Mouse (Mus musculus): ENCODE results near the gene Atoh8. TPM values are rescaled to one million over a fixed set of nuclear protein-coding genes. Genes with fewer than 3 reads are reported as not detected.
A peak's percentile ranks its signal among the peaks of the same experiment; 100 is the strongest.

Gene Atoh8
- polyA plus RNA-seq, 1 experiment from 2014 or later = 15.7 TPM

- Histone ChIP-seq H3K9me3 (no peaks in the 10 kb centered on the region), H3K4me3 (no peak overlapping the region), H3K27ac (no peak overlapping the region), H3K4me1 (peaks cover 11% of the 10 kb centered on the region), H3K27me3 (ENCODE audit: insufficient read depth, poor library complexity, severe bottlenecking) (no peaks in the 10 kb centered on the region), H3K36me3 (no peaks in the 10 kb centered on the region)
- no peak for DNase-seq (ENCODE audit: low spot score)
- WGBS = 50% methylated on average over 3 of the region's 3 CpGs
Observed at GRCm38 (mm10) chr6:72175419-72175818, 60.0 kb downstream of the Atoh8 start.

GRCm38 (mm10) chr6:72173350-72173749, 62.0 kb downstream of the Atoh8 start:
- H3K27me3 ChIP-seq (ENCODE audit: insufficient read depth, poor library complexity, severe bottlenecking) = no peaks in the 10 kb centered on the region
- H3K4me3 ChIP-seq = no peak overlapping the region
- no peak for DNase-seq (ENCODE audit: low spot score)
- H3K9me3 ChIP-seq = no peaks in the 10 kb centered on the region
- H3K27ac ChIP-seq = no peak overlapping the region
- no peaks in the 10 kb centered on the region for H3K4me1 ChIP-seq
- WGBS = 48% methylated on average over 1 of the region's 1 CpGs
- no peaks in the 10 kb centered on the region for H3K36me3 ChIP-seq

- Histone ChIP-seq H3K9me3 (no peaks in the 10 kb centered on the region), H3K27ac (no peak overlapping the region), H3K4me1 (no peaks in the 10 kb centered on the region), H3K36me3 (no peaks in the 10 kb centered on the region), H3K27me3 (ENCODE audit: insufficient read depth, poor library complexity, severe bottlenecking) (no peaks in the 10 kb centered on the region), H3K4me3 (no peak overlapping the region)
- 81% methylated on average over 3 of the region's 3 CpGs for WGBS
- DNase-seq (ENCODE audit: low spot score) = no peak
Observed at GRCm38 (mm10) chr6:72171391-72171790, 64.0 kb downstream of the Atoh8 start.

GRCm38 (mm10) chr6:72165907-72166306, 69.5 kb downstream of the Atoh8 start:
- Histone ChIP-seq H3K9me3 (no peaks in the 10 kb centered on the region), H3K27ac (no peak overlapping the region), H3K4me3 (no peak overlapping the region), H3K36me3 (no peaks in the 10 kb centered on the region), H3K27me3 (ENCODE audit: insufficient read depth, poor library complexity, severe bottlenecking) (no peaks in the 10 kb centered on the region), H3K4me1 (peaks cover 18% of the 10 kb centered on the region)
- no peak for DNase-seq (ENCODE audit: low spot score)
- WGBS = 55% methylated on average over 2 of the region's 2 CpGs

- DNase-seq (ENCODE audit: low spot score) = peak; percentile 92
- Histone ChIP-seq H3K9me3 (no peaks in the 10 kb centered on the region), H3K27me3 (ENCODE audit: insufficient read depth, poor library complexity, severe bottlenecking) (no peaks in the 10 kb centered on the region), H3K27ac (peak overlapping the region; percentile 31; the same call in 1 of the 2 replicates), H3K36me3 (no peaks in the 10 kb centered on the region), H3K4me1 (peaks cover 18% of the 10 kb centered on the region), H3K4me3 (peak overlapping the region; percentile 13)
- 15% methylated on average over 20 of the region's 20 CpGs for WGBS
Observed at GRCm38 (mm10) chr6:72164321-72165275, 70.8 kb downstream of the Atoh8 start.

GRCm38 (mm10) chr6:72162155-72162890, 73.1 kb downstream of the Atoh8 start:
- Histone ChIP-seq H3K4me1 (peaks cover 18% of the 10 kb centered on the region), H3K36me3 (0 out of 2 replicates have a peak, but pooled peaks cover 3% of the 10 kb centered on the region), H3K9me3 (no peaks in the 10 kb centered on the region), H3K4me3 (peak overlapping the region; percentile 24; the same call in 1 of the 2 replicates), H3K27ac (peak overlapping the region; percentile 74; the same call in 1 of the 2 replicates), H3K27me3 (ENCODE audit: insufficient read depth, poor library complexity, severe bottlenecking) (no peaks in the 10 kb centered on the region)
- DNase-seq (ENCODE audit: low spot score) = no peak
- 22% methylated on average over 19 of the region's 19 CpGs for WGBS

- peaks cover 18% of the 10 kb centered on the region for H3K4me1 ChIP-seq
- H3K27me3 ChIP-seq (ENCODE audit: insufficient read depth, poor library complexity, severe bottlenecking) = no peaks in the 10 kb centered on the region
- DNase-seq (ENCODE audit: low spot score) = no peak
- no peaks in the 10 kb centered on the region for H3K9me3 ChIP-seq
- WGBS = 77% methylated on average over 5 of the region's 5 CpGs
- H3K36me3 ChIP-seq = 0 out of 2 replicates have a peak, but pooled peaks cover 3% of the 10 kb centered on the region
- H3K27ac ChIP-seq = no peak overlapping the region
- no peak overlapping the region for H3K4me3 ChIP-seq
Observed at GRCm38 (mm10) chr6:72161751-72162150, 73.6 kb downstream of the Atoh8 start.

GRCm38 (mm10) chr6:72160991-72161390, 74.4 kb downstream of the Atoh8 start:
- Histone ChIP-seq H3K9me3 (no peaks in the 10 kb centered on the region), H3K27ac (no peak overlapping the region), H3K36me3 (peaks cover 3% of the 10 kb centered on the region; the same call in 1 of the 2 replicates), H3K4me1 (peaks cover 18% of the 10 kb centered on the region), H3K4me3 (no peak overlapping the region), H3K27me3 (ENCODE audit: insufficient read depth, poor library complexity, severe bottlenecking) (no peaks in the 10 kb centered on the region)
- DNase-seq (ENCODE audit: low spot score) = no peak
- WGBS = 81% methylated on average over 3 of the region's 3 CpGs

GRCm38 (mm10) chr6:72159861-72160395, 75.4 kb downstream of the Atoh8 start:
- DNase-seq (ENCODE audit: low spot score) = no peak
- no peak overlapping the region for H3K4me3 ChIP-seq
- no peaks in the 10 kb centered on the region for H3K9me3 ChIP-seq
- no peaks in the 10 kb centered on the region for H3K27me3 ChIP-seq (ENCODE audit: insufficient read depth, poor library complexity, severe bottlenecking)
- 69% methylated on average over 10 of the region's 10 CpGs for WGBS
- H3K4me1 ChIP-seq = peaks cover 18% of the 10 kb centered on the region
- H3K27ac ChIP-seq = no peak overlapping the region
- H3K36me3 ChIP-seq = peaks cover 14% of the 10 kb centered on the region

GRCm38 (mm10) chr6:72158966-72159764, 76.2 kb downstream of the Atoh8 start:
- Histone ChIP-seq H3K4me3 (no peak overlapping the region), H3K36me3 (peaks cover 19% of the 10 kb centered on the region), H3K27me3 (ENCODE audit: insufficient read depth, poor library complexity, severe bottlenecking) (no peaks in the 10 kb centered on the region), H3K9me3 (no peaks in the 10 kb centered on the region), H3K4me1 (peaks cover 11% of the 10 kb centered on the region), H3K27ac (no peak overlapping the region)
- no peak for DNase-seq (ENCODE audit: low spot score)
- WGBS = 86% methylated on average over 8 of the region's 8 CpGs

Measured in heart, embryonic 10.5 days (tissue).